Mouse (Mus musculus): ENCODE results near the gene Fabp7.

- TF ChIP-seq CTCF (IDR thresholded peaks at IDR 0.05; ENCODE audit: borderline replicate concordance, insufficient read depth, low read length) (no peak), POLR2A (IDR thresholded peaks at IDR 0.05; ENCODE audit: low read depth, low read length) (no peak)
These were observed 51.3 kb downstream of the Fabp7 start for GRCm38 (mm10) chr10:57835982-57836381.

Data from embryonic fibroblast, embryonic 13.5 days (primary cell).